Mouse (Mus musculus) testis, postnatal 10 days (tissue): Measurements from ENCODE around the gene Atn1.

Experiments
- DNase-seq: peaks from one replicate; pipeline ENCODE4 v3.0.0; 2021; ENCODE audit warnings: low spot score

Atn1 gene

GRCm38 (mm10) chr6:124740888-124741761, 15.2 kb downstream of the Atn1 start, which contains the start of gene Grcc10:
TSS of gene Grcc10 (minus strand) at chr6:124741374.
- peak; percentile 88 for DNase-seq

GRCm38 (mm10) chr6:124740211-124740887, 16.0 kb downstream of the Atn1 start:
- peak; percentile 72 for DNase-seq

- peak; percentile 48 for DNase-seq
Measured at GRCm38 (mm10) chr6:124739231-124739796, 17.0 kb downstream of the Atn1 start.

- peak; percentile 70 for DNase-seq
Measured at GRCm38 (mm10) chr6:124738511-124739023, 17.8 kb downstream of the Atn1 start, which contains the start of gene Ptpn6. TSS of gene Ptpn6 (minus strand) at chr6:124738714.

- no peak for DNase-seq
Measured at GRCm38 (mm10) chr6:124737040-124737439, 19.3 kb downstream of the Atn1 start.

DNA sequence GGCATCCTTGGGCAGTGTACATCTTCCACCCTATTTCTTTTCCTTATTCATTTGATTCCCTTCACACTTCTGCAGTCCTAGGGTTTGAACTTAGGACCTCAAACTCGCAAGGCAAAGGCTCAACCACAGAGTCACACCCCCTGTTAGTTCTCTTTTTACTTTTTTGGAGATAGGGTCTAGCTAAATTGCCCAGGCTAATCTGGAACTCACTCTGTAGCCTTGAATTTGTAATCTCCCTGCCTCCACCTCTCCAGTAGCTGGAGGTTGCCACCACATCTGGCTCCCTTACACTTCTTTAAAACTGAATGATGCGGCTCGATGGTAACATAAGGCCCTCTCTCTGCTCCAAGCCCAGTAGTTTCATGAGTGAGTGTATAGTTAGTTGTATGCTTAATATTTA, 21.9 kb downstream of the Atn1 start:
- no peak for DNase-seq

GRCm38 (mm10) chr6:124732476-124733370, 23.6 kb downstream of the Atn1 start:
- DNase-seq, result no peak

DNA sequence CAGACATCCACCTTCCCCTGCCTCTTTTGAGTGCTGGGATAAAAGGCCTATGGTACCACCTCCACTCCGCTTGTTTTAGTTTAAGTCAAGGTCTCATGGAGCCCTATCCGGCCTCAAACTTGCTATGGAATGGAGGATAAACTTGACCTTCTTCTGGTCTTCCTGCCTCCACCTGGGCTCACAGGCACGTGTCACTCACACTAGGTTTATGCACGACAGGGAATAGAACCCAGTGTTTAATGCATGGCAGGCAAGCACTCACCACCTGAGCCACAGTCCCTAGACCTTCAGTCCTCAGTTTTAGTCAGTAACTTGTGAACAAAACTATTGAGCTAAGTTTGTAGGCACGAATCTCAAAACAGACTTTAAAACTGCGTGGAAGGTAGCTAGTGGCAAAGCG, 25.3 kb downstream of the Atn1 start:
- no peak for DNase-seq

DNA sequence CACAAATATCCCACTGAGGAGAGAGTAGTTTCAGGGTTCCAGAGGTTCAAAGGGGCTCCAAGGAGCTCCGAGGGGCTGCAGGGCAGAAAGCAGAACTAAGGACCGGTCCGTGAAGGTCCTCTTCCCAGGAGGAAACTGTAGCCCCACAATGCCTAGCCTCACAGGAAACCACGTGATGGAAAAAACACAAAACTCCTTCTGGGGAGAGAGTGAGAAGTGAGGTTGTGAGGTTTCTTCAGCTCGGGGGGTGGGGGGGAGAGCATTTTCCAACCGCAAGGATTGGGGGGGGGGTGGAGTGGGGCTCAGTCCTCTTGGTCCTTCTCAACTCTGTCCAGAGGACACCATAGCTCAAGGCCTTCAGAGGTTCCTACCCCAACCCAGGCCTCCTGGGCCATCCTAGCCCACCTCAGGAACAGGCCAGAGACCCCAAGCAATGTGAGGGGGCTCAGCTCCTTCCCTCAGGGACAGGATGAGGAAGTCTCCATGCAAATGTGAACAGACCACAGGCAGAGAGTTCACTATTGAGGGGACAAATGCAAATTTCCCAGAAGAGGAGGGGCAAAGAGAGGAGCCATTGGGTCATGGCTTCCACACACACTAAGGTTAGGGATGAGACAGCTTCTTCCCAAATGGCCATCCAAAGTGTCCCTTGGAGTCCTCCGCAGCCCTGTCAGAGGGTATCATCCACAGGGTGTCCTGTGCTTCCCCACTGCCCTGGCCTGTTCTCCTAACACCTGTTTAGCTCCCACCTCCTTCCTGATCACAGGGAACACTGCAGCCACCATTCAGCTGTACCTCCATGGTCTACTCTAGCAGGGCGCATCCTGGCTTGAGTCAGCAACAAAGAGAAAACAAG, 26.2 kb downstream of the Atn1 start:
- DNase-seq, result no peak

- no peak for DNase-seq
Measured at GRCm38 (mm10) chr6:124728621-124729020, 27.7 kb downstream of the Atn1 start.

- DNase-seq, result no peak
Measured at GRCm38 (mm10) chr6:124724472-124724871, 31.9 kb downstream of the Atn1 start.

DNA sequence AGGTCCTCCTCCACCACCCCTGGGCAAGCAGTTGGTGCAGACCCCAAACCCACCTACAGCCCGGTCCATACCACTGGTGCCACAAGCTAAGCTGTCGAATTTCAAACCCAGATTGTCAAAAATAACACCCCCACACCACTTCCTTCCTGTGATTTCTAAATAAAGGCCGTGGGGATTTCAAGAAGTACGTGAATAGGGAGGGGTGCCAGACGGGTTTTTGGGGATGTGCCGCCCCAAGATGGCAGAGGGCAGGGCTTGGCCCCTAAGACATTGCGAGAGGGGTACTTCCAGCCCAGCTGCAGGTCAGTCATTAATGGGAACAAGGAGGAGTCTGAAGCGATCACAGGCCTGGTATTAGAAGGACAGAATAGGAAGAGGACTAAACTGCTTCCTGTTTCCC, 32.8 kb downstream of the Atn1 start:
- DNase-seq, result no peak

DNA sequence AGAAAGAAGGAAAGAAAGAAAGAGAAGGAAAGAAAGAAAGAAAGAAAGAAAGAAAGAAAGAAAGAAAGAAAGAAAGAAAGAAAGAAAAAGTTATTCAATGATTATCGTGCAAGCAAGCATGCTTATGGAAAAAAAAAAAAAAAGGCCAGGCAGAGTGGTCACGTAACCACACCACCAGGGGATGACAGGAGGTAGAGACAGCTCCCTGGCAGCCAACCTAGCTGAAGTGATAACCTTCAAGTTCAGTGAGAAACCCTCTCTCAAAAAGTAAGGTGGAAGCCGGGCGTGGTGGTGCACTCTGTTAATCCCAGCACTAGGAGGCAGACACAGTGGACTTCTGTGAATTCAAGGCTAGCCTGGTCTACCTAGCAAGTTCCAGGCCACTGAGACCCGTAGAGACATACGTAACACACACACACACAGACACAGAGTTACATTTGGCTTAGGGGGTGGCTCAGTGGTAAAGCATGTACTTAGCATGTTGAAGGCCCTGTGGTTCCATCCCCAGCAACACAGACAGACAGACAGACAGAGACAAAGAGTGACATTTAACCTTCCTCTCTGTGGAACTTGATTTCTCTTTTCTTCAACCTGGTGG, 33.3 kb downstream of the Atn1 start:
- DNase-seq, result no peak

- DNase-seq, result no peak
Measured at GRCm38 (mm10) chr6:124720904-124721303, 35.4 kb downstream of the Atn1 start.

DNA sequence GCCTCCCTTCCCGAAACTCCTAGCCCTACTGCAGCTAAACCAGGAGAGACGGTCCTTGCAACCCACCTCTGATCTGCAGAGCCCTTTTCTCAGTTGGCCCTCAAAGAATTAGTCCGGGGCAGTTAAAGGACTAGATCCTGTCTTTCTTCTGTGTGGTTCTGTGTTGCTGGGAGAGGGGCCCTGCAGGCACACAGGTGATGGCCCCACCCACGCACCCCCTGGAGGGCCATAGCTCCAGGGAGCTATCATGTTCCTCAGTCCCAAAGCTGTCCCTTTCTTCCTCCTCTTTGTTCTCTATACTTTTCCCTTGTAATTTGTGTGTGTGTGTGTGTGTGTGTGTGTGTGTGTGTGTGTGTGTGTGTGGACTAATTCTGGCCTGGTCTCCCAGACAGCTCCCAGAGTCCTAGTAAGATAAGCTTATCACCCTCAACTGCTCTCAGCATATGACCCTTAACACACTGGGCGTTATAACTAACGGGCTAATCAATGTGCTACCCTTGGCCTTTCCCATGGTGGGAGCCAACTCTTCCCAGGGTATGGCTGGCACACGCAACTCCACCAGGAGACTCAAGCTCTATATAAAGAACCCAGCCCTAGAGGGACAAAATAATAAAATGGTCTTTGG, 36.9 kb downstream of the Atn1 start:
- DNase-seq, result no peak

DNA sequence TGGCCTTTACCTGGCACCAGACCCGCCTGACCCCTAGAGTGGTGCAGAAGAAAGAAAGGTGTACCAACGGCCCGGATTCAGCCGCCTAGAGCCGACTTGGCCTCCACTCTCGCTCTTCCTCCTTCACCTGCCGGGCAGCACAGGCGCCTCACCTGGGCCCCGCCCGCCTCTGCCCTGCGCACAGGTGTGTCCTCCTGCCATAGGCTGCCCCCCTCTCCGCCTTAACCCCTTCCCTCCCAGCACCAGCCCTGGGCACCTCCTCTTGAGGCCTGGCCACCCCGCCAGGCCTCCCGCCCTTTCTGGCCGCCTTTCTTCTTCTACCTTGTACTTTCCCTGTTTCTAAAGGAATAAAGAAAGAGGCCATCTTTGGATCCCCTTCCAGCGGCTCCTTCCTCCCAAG, 37.6 kb downstream of the Atn1 start:
- DNase-seq, result no peak

DNA sequence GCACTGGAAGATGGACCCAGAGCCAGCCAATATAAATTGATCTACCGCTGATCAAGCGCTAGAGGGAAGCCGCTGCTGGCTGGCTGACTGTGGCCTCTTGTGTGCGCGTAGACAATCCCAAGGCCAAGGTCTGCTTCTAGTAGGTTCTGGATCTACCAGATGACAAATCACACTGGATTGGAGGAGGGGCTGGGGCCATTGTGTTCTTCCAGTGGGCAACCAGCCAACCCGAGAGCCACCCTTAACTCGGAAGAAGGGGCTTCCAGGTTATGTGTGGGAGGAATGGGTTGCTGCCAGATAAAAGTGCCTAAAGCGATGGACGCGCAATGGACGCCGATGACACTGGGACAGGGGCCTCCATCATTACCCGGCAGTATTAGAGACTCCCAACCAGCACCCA, 38.4 kb downstream of the Atn1 start:
- DNase-seq, result peak; percentile 70

DNA sequence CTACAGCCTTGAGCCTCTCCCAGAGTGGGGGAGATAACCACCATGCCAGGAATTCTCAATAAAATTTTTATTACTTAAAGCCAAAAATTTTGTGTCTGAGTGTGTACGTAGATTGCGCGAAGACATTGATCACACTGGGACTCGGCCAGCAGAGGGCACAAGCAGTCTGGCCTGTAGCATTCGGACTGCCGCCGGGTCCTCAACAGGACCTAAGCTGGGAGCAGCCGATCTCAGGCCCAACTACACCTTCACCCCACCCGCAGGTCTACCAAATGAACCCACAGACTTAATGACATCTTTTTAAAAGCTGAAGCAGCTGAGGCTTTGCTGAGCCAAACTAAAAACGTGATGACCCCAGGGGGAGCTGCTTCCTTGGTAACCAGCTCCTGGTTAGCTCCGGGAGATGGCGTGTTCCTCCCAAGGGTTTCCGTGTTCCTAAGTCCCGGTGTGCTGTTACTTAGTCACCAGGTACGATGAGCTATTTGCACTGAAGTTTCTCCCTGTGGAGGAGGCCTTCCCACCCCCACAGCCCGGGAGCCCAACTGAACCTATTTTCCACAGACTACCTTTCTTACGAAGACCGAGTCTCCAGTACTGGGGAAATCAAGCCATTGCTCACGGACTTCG, 39.3 kb downstream of the Atn1 start:
- DNase-seq, result peak; percentile 68

DNA sequence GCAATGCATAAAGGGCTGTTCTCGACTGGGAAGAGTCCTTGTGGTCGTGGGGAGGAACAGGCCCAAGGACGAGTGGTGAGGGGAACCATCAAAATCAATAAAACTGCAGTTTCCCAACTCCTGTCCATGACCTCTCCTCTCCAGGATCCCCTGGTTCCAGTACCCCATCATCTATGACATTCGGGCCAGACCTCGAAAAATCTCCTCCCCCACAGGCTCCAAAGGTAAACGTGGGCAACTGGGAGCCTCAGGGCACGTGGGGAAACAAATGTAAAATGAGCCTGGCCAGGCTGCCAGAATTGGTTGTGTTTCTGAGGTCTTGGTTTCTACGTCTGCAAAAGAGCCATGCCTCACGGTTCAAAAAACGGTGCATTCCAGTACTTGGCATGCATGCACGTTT, 43.4 kb downstream of the Atn1 start:
- DNase-seq, result no peak
